Mouse (Mus musculus): ENCODE results near the gene Dennd4a. TPM values are rescaled to one million over a fixed set of nuclear protein-coding genes. Genes with fewer than 3 reads are reported as not detected.

The Dennd4a gene
- total and polyA plus RNA-seq, 2 experiments from 2014 or later = 8.8 to 17.6 TPM

GRCm38 (mm10) chr9:64793794-64794193 is 17.3 kb upstream of the Dennd4a start:
- Histone ChIP-seq H3K4me1 (ENCODE audit: insufficient read depth, low read length) (no peaks in the 10 kb centered on the region), H3K4me3 (ENCODE audit: low read length) (no peak overlapping the region), H3K4me2 (ENCODE audit: low read depth, low read length) (no peak overlapping the region), H3K9me3 (ENCODE audit: low read length) (no peaks in the 10 kb centered on the region), H3K9ac (replicated peaks; ENCODE audit: low read length) (no peak overlapping the region), H3K27me3 (ENCODE audit: insufficient read depth, low read length) (no peaks in the 10 kb centered on the region), H3K27ac (no peak overlapping the region), H3K36me3 (ENCODE audit: insufficient read depth, low read length) (no peaks in the 10 kb centered on the region)
- DNase-seq (ENCODE audit: low spot score) = no peak
- no peak for TF ChIP-seq CTCF (IDR thresholded peaks at IDR 0.05; ENCODE audit: low read depth)
- 63% methylated on average over 3 of the region's 3 CpGs for WGBS
- ATAC-seq = no peak

DNA sequence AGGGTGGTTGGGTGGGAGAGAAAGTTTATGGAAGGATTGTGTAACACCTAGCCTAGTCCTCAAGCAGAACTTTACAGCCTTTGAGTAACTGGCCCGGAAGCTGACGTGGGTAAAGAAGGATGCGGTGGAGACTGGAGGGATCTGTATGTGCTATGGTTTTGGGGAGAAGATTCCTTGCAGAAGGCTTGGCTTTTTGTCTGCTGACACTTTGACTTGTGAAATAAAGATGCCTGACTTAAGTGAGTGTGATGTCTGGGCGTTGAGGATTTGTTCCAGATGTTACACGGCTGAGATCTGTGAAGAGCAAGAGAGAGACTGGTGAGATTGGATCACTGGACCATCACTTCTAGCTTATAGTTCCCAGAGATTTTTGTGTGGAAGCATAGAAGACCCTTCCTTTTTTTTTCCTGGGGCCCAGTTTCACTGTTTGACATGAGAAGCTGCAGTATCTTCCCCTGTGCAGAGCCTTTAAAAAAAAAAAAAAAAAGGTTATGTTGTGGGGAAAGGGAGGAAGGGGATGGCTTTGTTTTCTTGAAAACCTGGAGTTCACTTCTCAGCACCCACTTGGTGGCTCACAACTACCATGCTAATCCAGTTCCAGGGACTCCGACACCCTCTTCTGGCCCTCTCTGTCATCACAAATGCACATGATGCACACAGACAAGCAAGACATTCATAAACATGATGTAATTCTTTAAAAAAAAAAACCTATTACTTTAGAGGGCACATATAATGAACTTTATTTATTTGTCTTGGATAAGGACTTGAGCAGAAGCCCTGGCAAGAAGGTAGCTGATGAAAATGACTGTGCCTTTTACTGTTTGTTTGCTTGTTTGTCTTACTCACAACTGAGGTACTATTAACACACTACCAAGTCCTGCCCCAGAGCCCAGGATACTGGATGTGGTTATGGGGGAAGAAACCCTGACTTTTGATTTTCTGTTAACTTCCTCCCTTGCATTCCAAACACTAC is 16.4 kb upstream of the Dennd4a start:
- Histone ChIP-seq H3K9me3 (ENCODE audit: low read length) (no peaks in the 10 kb centered on the region), H3K27me3 (ENCODE audit: insufficient read depth, low read length) (no peaks in the 10 kb centered on the region), H3K36me3 (ENCODE audit: insufficient read depth, low read length) (no peaks in the 10 kb centered on the region), H3K9ac (replicated peaks; ENCODE audit: low read length) (no peak overlapping the region), H3K4me3 (ENCODE audit: low read length) (no peak overlapping the region), H3K4me2 (ENCODE audit: low read depth, low read length) (no peak overlapping the region), H3K27ac (no peak overlapping the region), H3K4me1 (ENCODE audit: insufficient read depth, low read length) (no peaks in the 10 kb centered on the region)
- ATAC-seq = no peak
- no peak for DNase-seq (ENCODE audit: low spot score)
- 86% methylated on average over 6 of the region's 6 CpGs for WGBS
- TF ChIP-seq CTCF (IDR thresholded peaks at IDR 0.05; ENCODE audit: low read depth) = no peak

- Histone ChIP-seq H3K4me2 (ENCODE audit: low read depth, low read length) (no peak overlapping the region), H3K27me3 (ENCODE audit: insufficient read depth, low read length) (no peaks in the 10 kb centered on the region), H3K4me1 (ENCODE audit: insufficient read depth, low read length) (no peaks in the 10 kb centered on the region), H3K4me3 (ENCODE audit: low read length) (no peak overlapping the region), H3K27ac (no peak overlapping the region), H3K9ac (replicated peaks; ENCODE audit: low read length) (no peak overlapping the region), H3K9me3 (ENCODE audit: low read length) (no peaks in the 10 kb centered on the region), H3K36me3 (ENCODE audit: insufficient read depth, low read length) (no peaks in the 10 kb centered on the region)
- no peak for DNase-seq (ENCODE audit: low spot score)
- no peak for TF ChIP-seq CTCF (IDR thresholded peaks at IDR 0.05; ENCODE audit: low read depth)
- no peak for ATAC-seq
- WGBS = 81% methylated on average over 3 of the region's 3 CpGs
Measured at GRCm38 (mm10) chr9:64795846-64796615, 15.1 kb upstream of the Dennd4a start.

- no peak overlapping the region for H3K4me2 ChIP-seq (ENCODE audit: low read depth, low read length)
- DNase-seq (ENCODE audit: low spot score) (no peak), ATAC-seq (no peak)
- no peak overlapping the region for H3K27ac ChIP-seq
- no peak for TF ChIP-seq CTCF (IDR thresholded peaks at IDR 0.05; ENCODE audit: low read depth)
- H3K4me3 ChIP-seq (ENCODE audit: low read length) = no peak overlapping the region
- H3K9ac ChIP-seq (replicated peaks; ENCODE audit: low read length) = no peak overlapping the region
- H3K4me1 ChIP-seq (ENCODE audit: insufficient read depth, low read length) = no peaks in the 10 kb centered on the region
- 94% methylated on average over 4 of the region's 4 CpGs for WGBS
- H3K27me3 ChIP-seq (ENCODE audit: insufficient read depth, low read length) = no peaks in the 10 kb centered on the region
- H3K9me3 ChIP-seq (ENCODE audit: low read length) = no peaks in the 10 kb centered on the region
- H3K36me3 ChIP-seq (ENCODE audit: insufficient read depth, low read length) = no peaks in the 10 kb centered on the region
Measured at GRCm38 (mm10) chr9:64797392-64797791, 13.7 kb upstream of the Dennd4a start.

DNA sequence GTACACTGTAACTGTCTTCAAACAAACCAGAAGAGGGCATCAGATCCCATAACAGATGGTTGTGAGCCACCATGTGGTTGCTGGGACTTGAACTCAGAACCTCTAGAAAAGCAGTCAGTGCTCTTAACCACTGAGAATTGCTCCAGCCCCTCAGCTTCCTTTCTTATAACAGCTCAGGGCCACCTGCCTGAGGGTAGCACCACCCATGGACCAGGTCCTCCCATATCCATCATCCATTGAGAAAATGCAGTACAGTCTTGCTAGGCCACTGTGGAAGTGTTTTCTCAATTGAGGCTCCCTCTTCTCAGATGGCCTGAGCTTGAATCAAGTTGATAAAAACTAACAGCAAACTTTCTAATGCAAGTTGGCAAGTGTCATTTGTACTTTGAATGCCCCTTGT is 13.0 kb upstream of the Dennd4a start:
- no peak overlapping the region for H3K4me3 ChIP-seq (ENCODE audit: low read length)
- DNase-seq (ENCODE audit: low spot score) (no peak), ATAC-seq (no peak)
- no peak overlapping the region for H3K27ac ChIP-seq
- no peaks in the 10 kb centered on the region for H3K36me3 ChIP-seq (ENCODE audit: insufficient read depth, low read length)
- no peaks in the 10 kb centered on the region for H3K9me3 ChIP-seq (ENCODE audit: low read length)
- no peak for TF ChIP-seq CTCF (IDR thresholded peaks at IDR 0.05; ENCODE audit: low read depth)
- H3K27me3 ChIP-seq (ENCODE audit: insufficient read depth, low read length) = no peaks in the 10 kb centered on the region
- H3K4me2 ChIP-seq (ENCODE audit: low read depth, low read length) = no peak overlapping the region
- no peak overlapping the region for H3K9ac ChIP-seq (replicated peaks; ENCODE audit: low read length)
- H3K4me1 ChIP-seq (ENCODE audit: insufficient read depth, low read length) = no peaks in the 10 kb centered on the region

DNA sequence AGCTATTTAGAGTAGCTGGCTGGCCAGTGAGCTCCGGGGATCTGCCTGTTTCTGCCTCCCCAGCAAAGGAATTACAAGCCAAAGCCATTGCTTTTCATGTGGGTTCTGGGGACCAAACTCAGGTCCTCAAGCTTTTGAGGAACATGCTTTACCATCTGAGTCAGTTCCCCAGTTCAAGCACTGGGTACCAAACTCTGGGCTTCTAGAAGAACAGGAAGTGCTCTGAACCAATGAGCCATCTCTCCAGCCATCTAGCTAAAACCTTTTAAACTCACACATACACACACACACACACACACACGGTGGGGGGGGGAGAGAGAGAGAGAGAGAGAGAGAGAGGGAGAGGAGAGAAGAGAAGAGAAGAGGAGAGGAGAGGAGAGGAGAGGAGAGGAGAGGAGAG is 12.3 kb upstream of the Dennd4a start:
- Histone ChIP-seq H3K4me3 (ENCODE audit: low read length) (no peak overlapping the region), H3K4me2 (ENCODE audit: low read depth, low read length) (no peak overlapping the region), H3K4me1 (ENCODE audit: insufficient read depth, low read length) (no peaks in the 10 kb centered on the region), H3K9me3 (ENCODE audit: low read length) (no peaks in the 10 kb centered on the region), H3K36me3 (ENCODE audit: insufficient read depth, low read length) (no peaks in the 10 kb centered on the region), H3K27ac (no peak overlapping the region), H3K27me3 (ENCODE audit: insufficient read depth, low read length) (no peaks in the 10 kb centered on the region), H3K9ac (replicated peaks; ENCODE audit: low read length) (no peak overlapping the region)
- no peak for DNase-seq (ENCODE audit: low spot score)
- WGBS = 79% methylated on average over 2 of the region's 2 CpGs
- no peak for ATAC-seq
- no peak for TF ChIP-seq CTCF (IDR thresholded peaks at IDR 0.05; ENCODE audit: low read depth)

All from hindbrain, postnatal 0 days (tissue).